Mouse (Mus musculus): ENCODE measurements around the gene Sf1. TPM values are rescaled to one million over a fixed set of nuclear protein-coding genes. Genes with fewer than 3 reads are reported as not detected.

The Sf1 gene
- polyA plus RNA-seq, 1 experiment: 220 TPM

DNA sequence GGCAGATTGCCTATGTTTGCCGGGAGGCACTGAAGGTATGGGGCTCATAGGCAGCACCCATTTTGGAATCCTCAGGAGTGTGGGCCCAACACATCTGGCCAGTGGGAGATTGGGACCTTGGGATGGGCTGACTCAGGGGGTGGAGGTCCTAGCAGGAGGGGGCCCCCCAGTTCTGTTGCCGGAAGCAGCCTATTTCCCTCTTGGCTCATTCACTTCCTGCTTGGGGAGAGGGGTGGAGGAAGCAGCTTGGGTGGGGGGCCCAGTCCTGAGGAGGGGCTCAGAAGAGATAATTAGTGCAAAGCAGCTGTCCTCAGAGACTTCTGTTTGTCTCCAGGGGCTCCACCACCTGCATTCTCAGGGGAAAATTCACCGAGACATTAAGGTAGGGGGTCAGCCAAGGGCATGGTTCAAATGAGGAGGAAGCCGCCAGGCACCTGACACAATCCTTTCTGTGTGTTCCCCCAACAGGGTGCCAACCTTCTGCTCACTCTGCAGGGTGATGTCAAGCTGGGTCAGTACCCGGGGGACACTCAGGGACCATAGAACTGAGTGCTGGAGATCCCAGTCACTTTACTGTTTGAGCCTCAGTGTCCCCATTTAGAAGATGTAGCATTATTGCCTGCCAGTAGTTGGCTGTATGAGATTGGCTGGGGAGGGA lies 21.1 kb upstream of the Sf1 start:
- TF ChIP-seq CTCF (IDR thresholded peaks at IDR 0.05; ENCODE audit: borderline replicate concordance, extremely low read depth, insufficient read depth, insufficient read length): no peak
- no peak for TF ChIP-seq POLR2A (IDR thresholded peaks at IDR 0.05; ENCODE audit: borderline replicate concordance, extremely low read depth, insufficient read depth, insufficient read length, poor library complexity, severe bottlenecking)
- no peak for DNase-seq (ENCODE audit: low read depth)

DNA sequence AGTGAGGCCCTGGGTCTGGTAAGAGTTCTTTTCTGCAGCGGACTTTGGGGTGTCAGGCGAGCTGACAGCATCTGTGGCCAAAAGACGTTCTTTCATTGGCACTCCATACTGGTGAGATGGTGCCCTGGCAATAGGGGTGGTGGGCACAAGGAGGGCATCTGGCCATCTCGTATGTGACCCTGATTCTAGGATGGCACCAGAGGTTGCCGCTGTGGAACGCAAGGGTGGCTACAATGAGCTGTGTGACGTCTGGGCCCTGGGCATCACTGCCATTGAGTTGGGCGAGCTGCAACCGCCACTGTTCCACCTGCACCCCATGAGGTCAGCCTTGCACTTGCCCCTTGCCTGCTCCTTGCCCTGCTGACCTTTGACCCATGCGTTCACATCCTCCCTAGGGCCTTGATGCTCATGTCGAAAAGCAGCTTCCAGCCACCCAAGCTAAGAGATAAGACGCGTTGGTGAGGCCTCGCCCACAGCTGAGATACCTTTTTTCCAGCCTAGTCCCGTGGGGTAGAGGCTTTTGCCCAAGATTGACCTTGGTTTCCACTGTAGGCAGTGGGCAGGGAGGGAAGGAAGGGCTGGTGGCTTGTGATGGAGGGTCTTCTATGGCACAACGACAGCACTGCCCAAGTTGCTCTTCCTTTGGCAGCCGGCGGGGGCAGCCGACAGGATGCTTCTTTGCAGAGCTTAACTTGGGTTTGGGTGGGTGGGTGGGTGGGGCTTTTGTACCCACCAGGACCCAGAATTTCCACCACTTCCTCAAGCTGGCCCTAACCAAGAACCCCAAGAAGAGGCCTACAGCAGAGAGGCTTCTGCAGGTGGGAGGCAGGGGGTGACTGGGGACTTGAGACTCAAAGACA lies 20.2 kb upstream of the Sf1 start:
- TF ChIP-seq CTCF (IDR thresholded peaks at IDR 0.05; ENCODE audit: borderline replicate concordance, extremely low read depth, insufficient read depth, insufficient read length): no peak
- no peak for TF ChIP-seq POLR2A (IDR thresholded peaks at IDR 0.05; ENCODE audit: borderline replicate concordance, extremely low read depth, insufficient read depth, insufficient read length, poor library complexity, severe bottlenecking)

DNA sequence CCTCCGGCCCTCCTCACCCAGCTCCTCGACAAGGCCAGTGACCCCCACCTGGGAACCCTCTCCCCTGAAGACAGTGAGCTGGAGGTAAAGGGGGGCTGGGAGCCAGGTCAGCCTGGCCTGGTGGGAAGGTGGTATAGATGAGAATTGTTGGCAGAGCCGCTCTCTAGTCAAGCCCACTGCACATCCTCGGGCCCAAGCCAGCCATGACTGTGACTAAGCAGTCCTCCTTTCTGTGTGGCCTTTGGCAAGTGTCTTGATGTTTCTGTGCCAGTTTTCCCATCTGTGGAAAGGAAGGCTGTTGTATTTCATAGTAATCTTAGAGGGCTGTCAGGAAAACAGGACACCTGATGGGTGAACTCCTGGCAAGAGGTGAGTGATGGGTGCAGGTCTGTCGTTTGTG lies 19.5 kb upstream of the Sf1 start:
- DNase-seq (ENCODE audit: low read depth): no peak
- TF ChIP-seq CTCF (IDR thresholded peaks at IDR 0.05; ENCODE audit: borderline replicate concordance, extremely low read depth, insufficient read depth, insufficient read length) (no peak), POLR2A (IDR thresholded peaks at IDR 0.05; ENCODE audit: borderline replicate concordance, extremely low read depth, insufficient read depth, insufficient read length, poor library complexity, severe bottlenecking) (no peak)

More for the DNA sequence above, 20.2 kb upstream of the Sf1 start:
- DNase-seq (ENCODE audit: low read depth): no peak

DNA sequence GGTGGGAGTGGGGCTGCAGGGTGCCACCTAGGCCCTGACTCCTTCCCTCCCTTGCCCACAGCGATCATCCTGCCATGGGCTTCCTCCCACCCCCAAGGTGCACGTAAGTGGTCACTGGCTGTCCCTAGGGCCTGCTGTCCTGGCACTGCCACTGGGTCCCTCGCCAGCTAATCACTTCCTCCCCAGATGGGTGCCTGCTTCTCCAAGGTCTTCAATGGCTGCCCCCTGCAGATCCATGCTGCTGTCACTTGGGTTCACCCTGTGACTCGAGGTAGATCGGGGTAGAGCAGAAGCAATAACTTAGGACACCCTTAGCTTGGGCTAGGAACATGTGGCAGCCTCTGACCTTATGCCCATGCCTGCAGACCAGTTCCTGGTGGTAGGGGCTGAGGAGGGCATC lies 17.5 kb upstream of the Sf1 start:
- no peak for TF ChIP-seq POLR2A (IDR thresholded peaks at IDR 0.05; ENCODE audit: borderline replicate concordance, extremely low read depth, insufficient read depth, insufficient read length, poor library complexity, severe bottlenecking)
- no peak for DNase-seq (ENCODE audit: low read depth)

DNA sequence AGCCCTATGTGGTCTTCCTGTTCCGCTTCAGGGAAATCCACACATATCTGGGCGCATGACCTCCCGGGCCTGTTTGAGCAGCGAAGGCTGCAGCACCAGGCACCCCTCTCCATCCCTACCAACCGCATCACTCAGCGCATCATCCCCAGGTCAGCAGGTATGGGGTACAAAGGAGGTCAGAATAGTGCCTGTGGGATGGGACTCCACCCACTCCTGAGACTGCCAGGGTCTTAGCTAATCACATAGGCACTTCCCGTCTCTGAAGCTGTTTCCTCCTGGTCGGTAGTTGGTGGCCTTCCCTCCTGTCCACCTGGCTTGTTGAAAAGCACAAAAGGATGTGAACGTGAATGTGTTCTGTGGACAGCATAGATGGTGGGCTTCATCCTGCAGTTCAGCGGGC lies 16.8 kb upstream of the Sf1 start:
- DNase-seq (ENCODE audit: low read depth): no peak
- no peak for TF ChIP-seq CTCF (IDR thresholded peaks at IDR 0.05; ENCODE audit: borderline replicate concordance, extremely low read depth, insufficient read depth, insufficient read length)
- TF ChIP-seq POLR2A (IDR thresholded peaks at IDR 0.05; ENCODE audit: borderline replicate concordance, extremely low read depth, insufficient read depth, insufficient read length, poor library complexity, severe bottlenecking): no peak

DNA sequence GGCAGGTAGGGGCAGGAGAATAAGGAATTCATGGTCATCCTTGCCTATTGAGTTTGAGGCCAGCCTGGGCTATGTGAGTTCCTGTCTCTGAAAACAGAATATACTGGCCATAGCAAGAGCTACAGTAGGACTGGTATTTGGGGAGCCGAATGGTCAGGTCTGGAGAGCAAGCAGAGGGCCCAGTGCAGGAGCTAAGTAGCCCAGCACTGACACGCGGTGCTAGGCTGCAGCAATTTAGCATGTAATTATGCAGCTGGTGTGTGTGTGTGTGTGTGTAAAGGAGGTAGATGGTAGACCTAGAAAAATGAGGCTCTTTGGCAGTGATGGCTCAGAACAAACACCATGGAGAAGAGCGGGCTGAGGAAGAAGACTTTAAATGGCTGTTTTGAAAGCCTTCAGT lies 15.9 kb upstream of the Sf1 start:
- DNase-seq (ENCODE audit: low read depth): no peak

DNA sequence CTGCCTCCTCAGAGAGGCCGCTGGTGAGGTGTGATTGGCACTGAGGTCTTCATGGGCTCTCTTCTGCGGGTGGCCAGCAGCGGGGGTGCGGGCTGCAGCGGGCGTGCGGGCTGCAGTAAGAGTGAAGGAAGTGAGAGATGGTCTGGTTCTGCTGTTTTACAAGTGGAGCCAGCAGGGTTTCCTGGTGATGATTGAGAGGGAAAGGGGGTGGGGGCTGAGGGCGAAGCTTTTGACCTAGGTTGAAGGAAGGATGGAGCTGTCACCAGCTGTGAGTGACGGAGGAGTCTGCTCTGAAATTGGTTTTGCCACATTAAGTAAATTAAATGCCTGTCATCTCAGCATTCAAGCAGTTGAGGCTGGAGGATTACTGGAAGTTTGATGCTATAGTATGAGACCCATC lies 14.8 kb upstream of the Sf1 start:
- TF ChIP-seq CTCF (IDR thresholded peaks at IDR 0.05; ENCODE audit: borderline replicate concordance, extremely low read depth, insufficient read depth, insufficient read length) (no peak), POLR2A (IDR thresholded peaks at IDR 0.05; ENCODE audit: borderline replicate concordance, extremely low read depth, insufficient read depth, insufficient read length, poor library complexity, severe bottlenecking) (no peak)
- DNase-seq (ENCODE audit: low read depth): no peak

More for the DNA sequence above, 15.9 kb upstream of the Sf1 start:
- TF ChIP-seq POLR2A (IDR thresholded peaks at IDR 0.05; ENCODE audit: borderline replicate concordance, extremely low read depth, insufficient read depth, insufficient read length, poor library complexity, severe bottlenecking): no peak
- TF ChIP-seq CTCF (IDR thresholded peaks at IDR 0.05; ENCODE audit: borderline replicate concordance, extremely low read depth, insufficient read depth, insufficient read length): no peak

DNA sequence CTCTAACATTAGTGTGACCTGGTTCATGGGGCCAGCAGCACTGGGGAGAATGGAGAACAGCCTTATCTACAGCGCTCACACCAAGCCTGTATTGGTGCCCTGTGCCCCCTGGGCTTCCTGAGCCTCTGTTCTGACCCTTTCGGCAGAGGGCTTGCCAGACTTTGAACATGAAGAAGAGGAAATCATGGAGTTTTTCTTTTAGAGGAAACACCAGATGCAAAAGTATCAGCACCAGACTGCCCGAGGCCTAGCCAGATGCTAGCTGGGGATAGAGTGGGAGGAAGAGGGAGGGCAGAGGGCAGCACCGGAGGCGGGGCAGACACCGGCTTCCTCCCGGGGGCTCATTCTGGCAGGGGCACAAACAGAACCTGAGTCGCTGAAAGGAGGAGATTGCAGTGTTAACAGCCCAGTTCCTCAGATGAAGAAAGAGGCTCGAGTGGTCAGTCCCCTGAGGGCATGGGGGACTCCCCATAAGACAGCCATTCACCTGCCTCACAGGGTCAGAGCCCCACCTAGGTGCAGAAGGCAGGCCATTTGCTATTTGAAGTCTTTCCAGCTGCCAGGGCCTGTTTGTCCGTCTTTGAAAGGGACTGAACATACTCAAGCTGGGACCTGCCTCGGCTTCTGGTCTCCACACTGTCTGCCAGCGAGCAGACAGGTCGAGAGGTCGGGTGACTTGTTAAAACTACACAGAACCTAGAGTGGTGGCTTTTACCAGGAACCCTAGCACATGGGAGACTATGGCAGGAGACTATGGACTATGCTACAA lies 14.1 kb upstream of the Sf1 start:
- no peak for DNase-seq (ENCODE audit: low read depth)
- TF ChIP-seq POLR2A (IDR thresholded peaks at IDR 0.05; ENCODE audit: borderline replicate concordance, extremely low read depth, insufficient read depth, insufficient read length, poor library complexity, severe bottlenecking) (no peak), CTCF (IDR thresholded peaks at IDR 0.05; ENCODE audit: borderline replicate concordance, extremely low read depth, insufficient read depth, insufficient read length) (no peak)

DNA sequence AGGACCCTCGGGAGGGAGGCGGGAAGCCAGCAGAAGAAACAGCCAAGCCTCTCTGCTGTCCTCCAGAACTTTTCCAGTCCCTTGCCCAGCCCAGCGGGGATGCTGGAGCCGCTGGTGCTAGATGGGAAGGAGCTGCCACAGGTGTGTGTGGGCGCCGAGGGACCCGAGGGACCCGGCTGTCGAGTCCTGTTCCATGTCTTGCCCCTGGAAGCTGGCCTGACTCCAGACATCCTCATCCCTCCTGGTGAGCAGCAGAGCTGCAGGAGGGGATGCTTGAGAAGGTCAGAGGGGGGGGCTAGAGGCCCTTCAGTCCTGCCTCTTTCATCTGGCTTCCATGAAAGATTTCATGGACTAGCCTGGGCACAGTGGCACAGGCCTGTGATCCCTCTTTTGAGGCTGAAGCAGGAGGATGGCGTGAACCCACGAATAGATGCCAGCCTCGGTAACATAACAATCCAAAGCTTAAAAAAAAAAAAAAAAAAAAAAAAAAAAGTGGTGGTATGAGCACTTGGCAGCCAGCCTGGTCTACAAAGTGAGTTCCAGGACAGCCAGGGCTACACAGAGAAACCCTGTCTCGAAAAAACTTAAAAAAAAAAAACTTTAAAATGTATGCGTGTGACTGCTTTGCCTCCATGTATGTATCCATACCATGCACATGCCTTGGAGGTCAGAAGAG lies 11.9 kb upstream of the Sf1 start:
- no peak for TF ChIP-seq POLR2A (IDR thresholded peaks at IDR 0.05; ENCODE audit: borderline replicate concordance, extremely low read depth, insufficient read depth, insufficient read length, poor library complexity, severe bottlenecking)
- TF ChIP-seq CTCF (IDR thresholded peaks at IDR 0.05; ENCODE audit: borderline replicate concordance, extremely low read depth, insufficient read depth, insufficient read length): no peak
- no peak for DNase-seq (ENCODE audit: low read depth)

DNA sequence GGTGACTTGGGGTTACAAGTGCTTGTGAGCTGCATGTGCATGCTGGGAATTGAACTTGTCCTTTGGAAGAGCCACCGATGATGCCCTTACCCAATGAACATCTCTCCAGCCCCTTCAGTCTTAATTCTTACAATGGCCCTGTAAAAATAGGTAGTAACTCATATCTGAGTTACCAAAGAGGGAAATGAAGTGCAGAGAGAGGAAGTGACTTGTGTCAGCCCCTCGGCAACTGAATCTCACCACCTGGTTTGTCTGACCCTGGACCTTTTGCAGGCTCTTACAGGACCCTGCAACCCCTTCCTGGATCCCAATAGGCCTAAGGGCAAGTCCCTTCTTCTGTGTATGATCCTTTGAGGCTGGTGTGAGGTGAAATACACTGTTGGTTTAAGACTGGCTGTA lies 11.4 kb upstream of the Sf1 start:
- DNase-seq (ENCODE audit: low read depth): no peak
- TF ChIP-seq POLR2A (IDR thresholded peaks at IDR 0.05; ENCODE audit: borderline replicate concordance, extremely low read depth, insufficient read depth, insufficient read length, poor library complexity, severe bottlenecking) (no peak), CTCF (IDR thresholded peaks at IDR 0.05; ENCODE audit: borderline replicate concordance, extremely low read depth, insufficient read depth, insufficient read length) (no peak)

DNA sequence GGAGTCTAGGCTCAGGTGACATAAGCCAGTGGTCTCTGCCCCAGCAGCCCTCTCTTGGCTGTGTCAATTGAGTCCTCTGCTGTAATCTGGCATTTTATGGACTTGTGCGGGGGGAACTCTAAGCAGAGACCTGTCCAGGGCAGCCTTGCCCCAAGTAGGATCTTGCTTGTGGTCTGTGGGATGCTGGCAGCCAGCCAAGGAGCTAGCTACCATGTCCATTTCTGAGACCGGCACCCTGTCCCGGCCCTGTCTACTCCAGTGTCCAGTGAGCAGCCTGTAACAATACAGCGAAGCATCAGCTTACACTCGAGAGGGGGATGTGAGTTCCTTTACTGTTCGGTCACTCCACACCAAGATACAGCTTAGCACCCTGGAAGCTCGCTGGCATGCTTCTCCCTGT lies 9.5 kb upstream of the Sf1 start:
- TF ChIP-seq POLR2A (IDR thresholded peaks at IDR 0.05; ENCODE audit: borderline replicate concordance, extremely low read depth, insufficient read depth, insufficient read length, poor library complexity, severe bottlenecking) (no peak), CTCF (IDR thresholded peaks at IDR 0.05; ENCODE audit: borderline replicate concordance, extremely low read depth, insufficient read depth, insufficient read length) (no peak)

More for the DNA sequence above, 9.5 kb upstream of the Sf1 start:
- no peak for DNase-seq (ENCODE audit: low read depth)
